Mouse (Mus musculus): ENCODE measurements around the gene Gm11168. TPM values are rescaled to one million over a fixed set of nuclear protein-coding genes. Genes with fewer than 3 reads are reported as not detected.
A peak's percentile ranks its signal among the peaks of the same experiment; 100 is the strongest.
"Not testable (repeated sequence)": the region's sequence is repeated elsewhere in the genome, so short reads cannot be mapped to it uniquely, and the experiment has no call there.

Gene Gm11168
- polyA plus RNA-seq, 1 experiment: not detected

- H3K4me3 ChIP-seq (ENCODE audit: extremely low read depth, insufficient read depth, insufficient read length); H3K27ac ChIP-seq (ENCODE audit: insufficient read depth, low read length); H3K4me1 ChIP-seq (ENCODE audit: control insufficient read depth, insufficient read depth, insufficient read length); H3K27me3 ChIP-seq (ENCODE audit: control insufficient read depth, insufficient read depth, low read length); H3K36me3 ChIP-seq (ENCODE audit: control insufficient read depth, insufficient read depth, low read length): not testable (repeated sequence)
- WGBS: 71% methylated on average over 5 of the region's 6 CpGs
- DNase-seq (ENCODE audit: low read depth in 1 of 2, low spot score in 2 of 2): peak in 1 of 2 experiments; percentile 72
These were observed 22.5 kb downstream of the Gm11168 start for GRCm38 (mm10) chr9:3025653-3026052.

- 79% methylated on average over 5 of the region's 5 CpGs for WGBS
- H3K4me3 ChIP-seq (ENCODE audit: extremely low read depth, insufficient read depth, insufficient read length); DNase-seq (ENCODE audit: low read depth in 1 of 2, low spot score in 2 of 2); H3K4me1 ChIP-seq (ENCODE audit: control insufficient read depth, insufficient read depth, insufficient read length); H3K36me3 ChIP-seq (ENCODE audit: control insufficient read depth, insufficient read depth, low read length); H3K27me3 ChIP-seq (ENCODE audit: control insufficient read depth, insufficient read depth, low read length); H3K27ac ChIP-seq (ENCODE audit: insufficient read depth, low read length): not testable (repeated sequence)
These were observed 23.0 kb downstream of the Gm11168 start for GRCm38 (mm10) chr9:3026136-3026535.

- 68% methylated on average over 9 of the region's 9 CpGs for WGBS
- H3K27me3 ChIP-seq (ENCODE audit: control insufficient read depth, insufficient read depth, low read length); H3K36me3 ChIP-seq (ENCODE audit: control insufficient read depth, insufficient read depth, low read length); H3K27ac ChIP-seq (ENCODE audit: insufficient read depth, low read length); DNase-seq (ENCODE audit: low read depth in 1 of 2, low spot score in 2 of 2); H3K4me1 ChIP-seq (ENCODE audit: control insufficient read depth, insufficient read depth, insufficient read length); H3K4me3 ChIP-seq (ENCODE audit: extremely low read depth, insufficient read depth, insufficient read length): not testable (repeated sequence)
These were observed 23.6 kb downstream of the Gm11168 start for GRCm38 (mm10) chr9:3026741-3027140.

GRCm38 (mm10) chr9:3027200-3027599 lies 24.1 kb downstream of the Gm11168 start:
- 72% methylated on average over 9 of the region's 9 CpGs for WGBS
- peak in 1 of 2 experiments; percentile 64 for DNase-seq (ENCODE audit: low read depth in 1 of 2, low spot score in 2 of 2)
- not testable (repeated sequence) for H3K27me3 ChIP-seq (ENCODE audit: control insufficient read depth, insufficient read depth, low read length); H3K36me3 ChIP-seq (ENCODE audit: control insufficient read depth, insufficient read depth, low read length); H3K27ac ChIP-seq (ENCODE audit: insufficient read depth, low read length); H3K4me1 ChIP-seq (ENCODE audit: control insufficient read depth, insufficient read depth, insufficient read length); H3K4me3 ChIP-seq (ENCODE audit: extremely low read depth, insufficient read depth, insufficient read length)

- H3K4me1 ChIP-seq (ENCODE audit: control insufficient read depth, insufficient read depth, insufficient read length); H3K36me3 ChIP-seq (ENCODE audit: control insufficient read depth, insufficient read depth, low read length); H3K4me3 ChIP-seq (ENCODE audit: extremely low read depth, insufficient read depth, insufficient read length); H3K27me3 ChIP-seq (ENCODE audit: control insufficient read depth, insufficient read depth, low read length); H3K27ac ChIP-seq (ENCODE audit: insufficient read depth, low read length): not testable (repeated sequence)
- DNase-seq (ENCODE audit: low read depth in 1 of 2, low spot score in 2 of 2): peak in 1 of 2 experiments; percentile 30
- 65% methylated on average over 14 of the region's 16 CpGs for WGBS
These were observed 26.3 kb downstream of the Gm11168 start for GRCm38 (mm10) chr9:3029276-3030000.

GRCm38 (mm10) chr9:3030677-3031318 lies 27.7 kb downstream of the Gm11168 start:
- H3K4me1 ChIP-seq (ENCODE audit: control insufficient read depth, insufficient read depth, insufficient read length); H3K27ac ChIP-seq (ENCODE audit: insufficient read depth, low read length); H3K36me3 ChIP-seq (ENCODE audit: control insufficient read depth, insufficient read depth, low read length); H3K27me3 ChIP-seq (ENCODE audit: control insufficient read depth, insufficient read depth, low read length); H3K4me3 ChIP-seq (ENCODE audit: extremely low read depth, insufficient read depth, insufficient read length): not testable (repeated sequence)
- peak in 1 of 2 experiments; percentile 99 for DNase-seq (ENCODE audit: low read depth in 1 of 2, low spot score in 2 of 2)
- WGBS: 58% methylated on average over 2 of the region's 10 CpGs

GRCm38 (mm10) chr9:3034299-3034698 lies 31.2 kb downstream of the Gm11168 start, which contains the start of gene Gm17535:
Gm17535 (plus strand) TSS chr9:3034599.
- H3K4me3 ChIP-seq (ENCODE audit: extremely low read depth, insufficient read depth, insufficient read length); H3K4me1 ChIP-seq (ENCODE audit: control insufficient read depth, insufficient read depth, insufficient read length); H3K27me3 ChIP-seq (ENCODE audit: control insufficient read depth, insufficient read depth, low read length); H3K36me3 ChIP-seq (ENCODE audit: control insufficient read depth, insufficient read depth, low read length); H3K27ac ChIP-seq (ENCODE audit: insufficient read depth, low read length); DNase-seq (ENCODE audit: low read depth in 1 of 2, low spot score in 2 of 2): not testable (repeated sequence)
- WGBS: 81% methylated on average over 1 of the region's 8 CpGs

- H3K27me3 ChIP-seq (ENCODE audit: control insufficient read depth, insufficient read depth, low read length); H3K4me1 ChIP-seq (ENCODE audit: control insufficient read depth, insufficient read depth, insufficient read length); H3K4me3 ChIP-seq (ENCODE audit: extremely low read depth, insufficient read depth, insufficient read length); H3K36me3 ChIP-seq (ENCODE audit: control insufficient read depth, insufficient read depth, low read length); H3K27ac ChIP-seq (ENCODE audit: insufficient read depth, low read length); DNase-seq (ENCODE audit: low read depth in 1 of 2, low spot score in 2 of 2): not testable (repeated sequence)
- 84% methylated on average over 8 of the region's 8 CpGs for WGBS
These were observed 33.4 kb downstream of the Gm11168 start, which contains the start of gene Gm10715 for GRCm38 (mm10) chr9:3036577-3036976. Gm10715 (plus strand) TSS chr9:3036877.

- 71% methylated on average over 4 of the region's 4 CpGs for WGBS
- H3K4me3 ChIP-seq (ENCODE audit: extremely low read depth, insufficient read depth, insufficient read length); H3K27me3 ChIP-seq (ENCODE audit: control insufficient read depth, insufficient read depth, low read length); H3K36me3 ChIP-seq (ENCODE audit: control insufficient read depth, insufficient read depth, low read length); H3K27ac ChIP-seq (ENCODE audit: insufficient read depth, low read length); H3K4me1 ChIP-seq (ENCODE audit: control insufficient read depth, insufficient read depth, insufficient read length): not testable (repeated sequence)
- peak in 1 of 2 experiments; percentile 27 for DNase-seq (ENCODE audit: low read depth in 1 of 2, low spot score in 2 of 2)
These were observed 35.0 kb downstream of the Gm11168 start for GRCm38 (mm10) chr9:3038161-3038560.
